Mouse (Mus musculus): ENCODE results near the gene Emx1. TPM values are rescaled to one million over a fixed set of nuclear protein-coding genes. Genes with fewer than 3 reads are reported as not detected.

Gene Emx1
- total RNA-seq (2012; rRNA removed) (not detected in 2 replicates), total RNA-seq (2014; rRNA removed) (not detected in 2 replicates), polyA plus RNA-seq (2012; ENCODE audit: insufficient read length, low read depth) (not detected in 2 replicates)

DNA sequence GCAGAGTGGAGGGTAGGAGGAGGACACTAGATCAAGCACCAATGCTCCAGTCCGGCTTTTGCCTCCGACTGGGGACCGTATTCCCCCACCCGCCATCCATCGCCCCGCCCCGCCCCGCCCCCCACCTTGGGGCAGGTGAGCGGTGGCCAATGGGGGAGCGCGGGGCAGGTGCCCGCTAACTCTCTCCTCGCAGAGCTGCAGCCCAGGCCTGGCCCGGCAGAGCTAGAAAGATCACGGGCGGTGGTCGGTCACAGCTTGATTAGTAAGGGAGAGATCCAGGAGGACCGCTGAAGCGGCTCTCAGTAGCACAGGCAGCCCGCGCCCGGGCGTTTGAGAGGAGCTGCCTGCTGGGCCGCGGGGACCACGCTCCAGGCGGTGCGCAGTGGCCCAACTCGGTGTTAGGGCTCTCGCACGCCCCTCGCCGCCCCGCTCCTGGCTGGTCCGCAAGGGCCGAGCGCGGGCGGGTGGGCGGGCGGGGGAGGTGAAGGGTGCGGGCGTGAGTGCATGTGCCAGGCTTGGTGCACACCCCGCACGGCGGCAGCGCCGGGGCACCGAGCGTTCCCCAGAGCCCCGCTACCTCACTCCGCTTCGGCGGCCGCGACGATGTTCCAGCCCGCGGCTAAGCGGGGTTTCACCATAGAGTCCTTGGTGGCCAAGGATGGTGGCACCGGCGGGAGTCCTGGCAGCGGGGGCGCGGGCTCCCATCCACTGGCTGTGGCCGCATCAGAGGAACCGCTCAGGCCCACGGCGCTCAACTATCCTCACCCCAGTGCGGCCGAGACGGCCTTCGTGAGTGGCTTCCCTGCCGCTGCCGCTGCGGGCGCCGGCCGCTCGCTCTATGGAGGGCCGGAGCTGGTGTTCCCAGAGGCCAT, at the start of gene Emx1:
Emx1 (plus strand) TSS at position 99 of the 872 bp plus-strand sequence.
- H3K9me3 ChIP-seq (replicated peaks; ENCODE audit: low read length) = peaks cover 23% of the 10 kb centered on the region
- no peak within 1 kb of the TSS for H3K4me3 ChIP-seq (replicated peaks in 1 of 3; ENCODE audit: low read depth in 2 of 3, low read length in 2 of 3, poor library complexity in 1 of 3)
- no peak for DNase-seq (ENCODE audit: extremely low read depth)
- H3K4me2 ChIP-seq (ENCODE audit: insufficient read depth, low read depth, poor library complexity, severe bottlenecking) = no peak within 1 kb of the TSS
- H3K36me3 ChIP-seq (replicated peaks in 1 of 2; ENCODE audit: control insufficient read depth in 1 of 2, insufficient read depth in 1 of 2, low read length in 1 of 2) = no peaks in the 10 kb centered on the region
- TF ChIP-seq POLR2A (IDR thresholded peaks at IDR 0.05; ENCODE audit: low read depth, low read length) (no peak), RAD21 (IDR thresholded peaks at IDR 0.05; ENCODE audit: low read depth, low read length) (no peak), KAT2A (IDR thresholded peaks at IDR 0.05; ENCODE audit: insufficient replicate concordance, low read length) (no peak), ZMIZ1 (IDR thresholded peaks at IDR 0.05; ENCODE audit: low read depth, low read length) (no peak), ZKSCAN1 (IDR thresholded peaks at IDR 0.05; ENCODE audit: borderline replicate concordance, low read depth, low read length) (no peak), CHD2 (IDR thresholded peaks at IDR 0.05; ENCODE audit: low read length) (no peak), MXI1 (IDR thresholded peaks at IDR 0.05; ENCODE audit: low read depth, low read length) (no peak), UBTF (IDR thresholded peaks at IDR 0.05; ENCODE audit: low read depth, low read length) (no peak), NELFE (IDR thresholded peaks at IDR 0.05; ENCODE audit: low read depth, low read length) (no peak), NRF1 (IDR thresholded peaks at IDR 0.05; ENCODE audit: low read depth, low read length) (no peak), CHD1 (IDR thresholded peaks at IDR 0.05; ENCODE audit: low read depth, low read length) (no peak), CTCF (conservative IDR thresholded peaks at IDR 0.05 in 1 of 2, IDR thresholded peaks at IDR 0.05 in 1 of 2; ENCODE audit: low read depth in 2 of 2, low read length in 2 of 2) (no peak), MYC (IDR thresholded peaks at IDR 0.05; ENCODE audit: low read depth, low read length) (no peak)
- no peaks in the 10 kb centered on the region for H3K4me1 ChIP-seq (ENCODE audit: control insufficient read depth in 1 of 2, insufficient read depth in 2 of 2)
- peaks cover 58% of the 10 kb centered on the region for H3K27me3 ChIP-seq (replicated peaks)
- H3K9ac ChIP-seq (ENCODE audit: insufficient read depth, low read depth) = no peak within 1 kb of the TSS
- H3K27ac ChIP-seq (ENCODE audit: insufficient read depth, low read depth) = no peak within 1 kb of the TSS
- dilution Hi-C loops (cut with MboI; ENCODE audit: extremely low pct_ligation_motif_present, extremely low pct_unique_long_range_greater_than_20kb, low sequenced_read_pairs) (no loop called here), in situ Hi-C loops (cut with MboI; ENCODE audit: low pct_ligation_motif_present, low pct_unique_long_range_greater_than_20kb, low sequenced_read_pairs) (no loop called here)
- H3K79me2 ChIP-seq (replicated peaks; ENCODE audit: control insufficient read depth, extremely low read depth, insufficient read depth, poor library complexity, severe bottlenecking) = no peaks in the 10 kb centered on the region

DNA sequence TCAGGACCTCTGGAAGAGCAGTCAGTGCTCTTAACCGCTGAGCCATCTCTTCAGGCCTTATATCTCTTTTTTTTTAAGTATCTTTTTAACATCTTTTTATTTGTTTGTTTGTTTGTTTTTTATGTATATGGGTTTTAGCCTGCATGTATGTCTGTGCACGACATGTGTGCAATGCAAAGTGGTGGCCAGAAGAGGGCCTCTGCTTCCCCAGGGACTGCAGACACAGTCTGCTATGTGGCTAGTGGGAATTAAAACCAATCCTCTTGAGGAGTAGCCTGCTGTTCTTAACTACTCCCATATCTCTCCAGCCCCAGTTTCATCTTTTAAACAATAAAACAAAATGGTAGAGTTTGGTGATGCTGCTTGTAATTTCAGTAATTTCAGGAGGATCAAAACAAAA, 47.7 kb upstream of the Emx1 start:
- H3K4me1 ChIP-seq (ENCODE audit: control insufficient read depth in 1 of 2, insufficient read depth in 2 of 2) = peaks cover 3% of the 10 kb centered on the region in 2 experiments; a peak in 2 of 4 replicates
- no peak overlapping the region for H3K9ac ChIP-seq (ENCODE audit: insufficient read depth, low read depth)
- no peak for DNase-seq (ENCODE audit: extremely low read depth)
- in situ Hi-C loops (cut with MboI; ENCODE audit: low pct_ligation_motif_present, low pct_unique_long_range_greater_than_20kb, low sequenced_read_pairs) (no loop called here), dilution Hi-C loops (cut with MboI; ENCODE audit: extremely low pct_ligation_motif_present, extremely low pct_unique_long_range_greater_than_20kb, low sequenced_read_pairs) (no loop called here)
- no peaks in the 10 kb centered on the region for H3K79me2 ChIP-seq (replicated peaks; ENCODE audit: control insufficient read depth, extremely low read depth, insufficient read depth, poor library complexity, severe bottlenecking)
- H3K27ac ChIP-seq (ENCODE audit: insufficient read depth, low read depth) = no peak overlapping the region
- peaks cover 0 to 6% of the 10 kb centered on the region in 2 experiments for H3K36me3 ChIP-seq (replicated peaks in 1 of 2; ENCODE audit: control insufficient read depth in 1 of 2, insufficient read depth in 1 of 2, low read length in 1 of 2)
- no peaks in the 10 kb centered on the region for H3K9me3 ChIP-seq (replicated peaks; ENCODE audit: low read length)
- no peak overlapping the region for H3K4me3 ChIP-seq (replicated peaks in 1 of 3; ENCODE audit: low read depth in 2 of 3, low read length in 2 of 3, poor library complexity in 1 of 3)
- peaks cover 12% of the 10 kb centered on the region for H3K27me3 ChIP-seq (replicated peaks)
- no peak overlapping the region for H3K4me2 ChIP-seq (ENCODE audit: insufficient read depth, low read depth, poor library complexity, severe bottlenecking)
- TF ChIP-seq ELF1 (IDR thresholded peaks at IDR 0.05; ENCODE audit: low read depth, low read length) = no peak
- TF ChIP-seq CTCF (conservative IDR thresholded peaks at IDR 0.05 in 1 of 2, IDR thresholded peaks at IDR 0.05 in 1 of 2; ENCODE audit: low read depth in 2 of 2, low read length in 2 of 2) = peak; percentile 7 to 12; a peak in 1 of 4 replicates
- TF ChIP-seq RAD21 (IDR thresholded peaks at IDR 0.05; ENCODE audit: low read depth, low read length) = no peak
- TF ChIP-seq MYC (IDR thresholded peaks at IDR 0.05; ENCODE audit: low read depth, low read length) = no peak
